Mouse (Mus musculus): Measurements from ENCODE around the gene Traf7.

Traf7 gene

DNA sequence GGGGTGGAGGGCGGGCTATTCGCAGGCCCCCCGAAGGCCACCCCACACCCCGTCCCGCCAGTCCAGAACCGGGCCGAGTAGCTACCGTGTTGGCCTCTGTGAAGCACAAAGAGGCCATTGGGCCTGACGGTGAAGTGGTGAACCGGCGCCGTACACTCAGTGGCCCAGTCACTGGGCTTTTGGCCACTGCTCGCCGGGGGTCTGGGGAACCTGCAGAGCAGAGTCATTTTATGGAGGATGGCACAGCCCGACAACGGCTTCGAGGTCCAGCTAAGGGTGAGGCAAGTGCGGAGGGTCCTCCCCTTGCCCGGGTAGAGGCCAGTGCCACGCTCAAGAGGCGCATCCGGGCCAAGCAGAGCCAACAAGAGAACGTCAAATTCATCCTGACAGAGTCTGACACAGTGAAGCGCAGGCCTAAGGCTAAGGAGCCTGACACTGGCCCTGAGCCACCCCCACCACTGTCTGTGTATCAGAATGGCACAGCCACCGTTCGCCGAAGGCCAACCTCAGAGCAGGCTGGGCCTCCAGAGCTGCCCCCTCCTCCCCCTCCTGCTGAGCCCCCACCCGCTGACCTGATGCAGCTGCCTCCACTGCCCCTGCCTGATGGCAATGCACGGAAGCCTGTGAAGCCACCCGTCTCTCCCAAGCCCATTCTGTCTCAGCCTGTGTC lies 22.3 kb downstream of the Traf7 start:
- DNase-seq: no peak

DNA sequence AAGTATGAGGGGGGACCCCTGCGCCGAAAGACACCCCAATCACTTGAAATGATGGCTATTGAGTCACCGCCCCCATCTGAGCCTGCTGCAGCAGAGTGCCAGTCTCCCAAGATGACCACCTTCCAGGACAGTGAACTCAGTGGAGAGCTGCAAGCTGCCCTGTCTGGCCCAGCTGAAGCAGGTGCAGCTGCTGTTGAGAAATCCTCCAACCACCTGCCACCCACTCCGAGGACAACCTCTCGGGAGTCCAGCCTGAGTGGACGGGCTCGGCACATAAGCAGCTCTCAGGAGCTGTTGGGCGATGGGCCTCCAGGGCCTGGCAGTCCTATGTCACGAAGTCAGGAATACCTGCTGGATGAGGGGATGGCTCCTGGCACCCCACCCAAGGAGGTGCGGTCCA lies 23.7 kb downstream of the Traf7 start:
- no peak for DNase-seq

DNA sequence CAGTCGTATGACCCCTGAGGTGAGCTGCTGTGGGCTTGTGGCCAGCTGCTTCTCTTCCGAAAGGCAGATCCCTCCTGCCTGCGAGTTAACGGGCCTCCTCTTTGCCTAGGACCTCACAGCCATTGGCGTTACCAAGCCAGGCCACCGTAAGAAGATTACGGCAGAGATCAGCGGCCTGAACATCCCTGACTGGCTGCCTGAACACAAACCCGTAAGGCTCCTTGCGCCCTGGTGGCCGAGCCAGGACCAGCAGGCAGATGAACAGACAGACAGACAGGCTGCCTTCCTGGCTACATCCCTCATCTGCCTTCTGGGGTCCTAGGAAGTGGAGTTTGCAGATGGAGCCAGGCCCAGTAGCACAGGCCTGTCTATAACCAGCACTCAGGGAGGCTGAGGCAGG lies 25.5 kb downstream of the Traf7 start:
- DNase-seq: peak; percentile 47

DNA sequence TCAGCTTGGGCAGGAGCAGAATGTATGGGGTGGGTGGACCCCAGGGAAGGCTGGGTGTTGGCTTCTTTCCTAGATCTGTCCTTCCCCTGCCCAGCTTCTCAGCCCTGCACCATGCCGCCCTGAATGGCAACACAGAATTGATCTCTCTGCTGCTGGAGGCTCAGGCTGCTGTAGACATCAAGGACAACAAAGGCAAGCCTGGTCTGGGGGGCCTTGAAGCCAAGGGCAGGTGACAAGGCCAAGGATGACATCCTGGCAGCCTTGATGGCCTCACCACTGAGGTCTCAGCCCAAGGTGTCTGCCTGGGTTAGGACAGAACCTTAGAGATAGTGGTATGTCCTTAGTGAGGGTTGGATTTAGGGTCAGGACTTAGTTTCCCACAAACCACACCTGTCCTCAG lies 31.7 kb downstream of the Traf7 start:
- DNase-seq: no peak

DNA sequence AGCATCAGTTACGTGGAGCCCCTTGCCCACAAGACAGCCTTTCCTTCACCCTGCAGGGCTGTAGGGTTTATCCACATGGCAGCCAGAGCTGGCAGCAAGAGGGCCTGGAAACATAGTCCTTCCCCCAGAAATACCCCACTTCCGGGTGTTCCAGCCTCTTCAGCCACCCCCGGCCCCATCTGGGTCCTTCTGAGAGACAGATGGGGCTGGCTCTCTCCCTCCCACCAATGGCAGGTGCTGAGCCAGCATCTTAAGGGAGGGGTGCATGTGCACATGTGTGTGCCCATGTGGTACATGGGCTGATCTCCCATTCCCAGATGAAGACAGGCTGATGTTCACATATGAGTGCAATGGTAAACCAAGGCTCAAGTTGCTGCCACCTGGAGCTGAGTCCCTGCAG lies 32.3 kb downstream of the Traf7 start:
- no peak for DNase-seq

DNA sequence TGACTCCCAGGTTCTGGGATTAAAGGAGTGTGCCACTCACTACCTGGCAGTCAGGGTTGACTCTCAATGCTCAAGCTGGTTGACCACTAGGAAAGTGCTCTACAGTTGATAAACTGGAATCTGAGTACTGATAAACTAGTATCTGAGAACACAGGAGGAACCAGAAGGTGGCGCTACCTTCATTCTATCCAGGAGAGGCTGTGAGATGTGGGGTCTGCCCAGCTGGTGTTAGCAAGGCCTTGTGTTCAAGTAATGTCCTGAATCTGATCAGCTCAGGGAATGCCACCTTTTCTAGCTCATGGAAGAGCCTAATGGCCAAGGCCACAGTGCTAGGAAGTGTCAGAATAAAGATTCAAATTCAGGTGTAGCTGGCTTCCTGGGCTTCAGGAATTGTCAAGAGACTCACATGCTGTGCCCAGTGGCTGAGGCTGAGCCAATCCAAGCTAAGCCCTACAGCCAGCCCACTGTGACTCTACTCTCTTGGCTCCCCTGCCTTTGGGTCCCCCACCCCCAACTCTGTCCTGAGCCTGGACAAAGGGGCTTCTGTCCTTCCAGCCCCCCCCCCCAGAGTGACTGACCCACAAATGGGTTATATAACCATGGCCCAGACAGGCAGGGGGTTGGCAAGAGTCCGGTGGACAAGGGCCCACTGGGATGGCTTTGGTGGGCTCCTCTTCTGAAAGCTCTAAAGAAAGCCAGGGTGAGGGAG lies 33.0 kb downstream of the Traf7 start:
- DNase-seq: peak; percentile 74

DNA sequence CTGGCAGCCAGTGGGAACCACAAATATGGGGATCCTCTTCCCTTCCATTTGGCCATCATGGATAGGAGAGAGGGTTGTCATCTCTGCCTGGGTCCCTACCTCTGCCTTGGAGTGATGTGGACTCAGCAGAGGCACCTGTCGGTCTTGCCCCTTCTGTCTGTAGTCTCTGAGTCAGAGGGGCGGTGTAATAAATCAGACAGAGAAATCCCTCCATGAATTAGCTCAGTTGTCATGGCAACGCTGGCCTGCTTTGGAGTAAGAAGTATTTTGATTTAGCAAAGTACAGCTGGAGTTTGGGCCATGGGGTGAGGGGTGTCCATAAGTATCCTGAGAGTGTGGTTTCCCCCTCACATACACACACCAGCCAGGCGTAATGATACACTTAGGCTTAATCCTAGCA lies 37.3 kb downstream of the Traf7 start:
- DNase-seq: no peak

DNA sequence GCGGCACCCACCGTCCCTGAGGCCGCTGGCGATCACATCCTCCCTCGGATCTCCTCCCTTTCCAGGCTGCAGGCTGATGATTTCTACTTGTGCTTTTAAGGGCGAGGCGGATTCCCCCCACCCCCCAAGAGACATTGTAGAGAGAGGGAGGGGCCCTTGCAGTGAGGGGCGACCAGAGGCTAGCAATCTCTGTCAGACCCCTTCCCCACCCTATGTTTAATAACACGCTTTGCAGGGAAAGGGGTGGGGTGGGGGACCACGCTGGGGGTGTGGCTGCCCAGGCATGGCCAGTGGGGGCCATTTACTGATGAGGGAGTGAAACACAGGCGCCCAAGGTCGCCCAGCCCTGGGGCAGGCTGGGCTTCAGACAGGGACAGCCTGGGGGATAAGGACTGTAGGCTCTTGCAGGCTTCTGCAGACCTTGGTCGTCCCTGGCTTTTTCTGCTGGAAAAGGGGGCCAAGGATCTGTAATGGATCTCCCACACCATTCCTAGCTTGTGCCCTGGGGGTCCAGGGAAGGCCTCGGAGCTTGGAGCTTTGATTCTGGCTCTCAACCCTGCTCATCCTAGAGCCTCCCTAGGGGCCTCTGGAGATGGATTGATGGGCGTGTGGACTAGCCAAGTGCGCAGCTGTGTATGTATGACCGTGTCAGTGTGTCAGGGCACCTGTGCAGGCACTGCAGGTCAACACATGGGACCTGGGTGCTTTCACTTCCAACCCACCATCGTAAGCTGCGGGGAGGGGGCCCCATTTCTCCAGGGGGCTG lies 38.3 kb downstream of the Traf7 start:
- no peak for DNase-seq

DNA sequence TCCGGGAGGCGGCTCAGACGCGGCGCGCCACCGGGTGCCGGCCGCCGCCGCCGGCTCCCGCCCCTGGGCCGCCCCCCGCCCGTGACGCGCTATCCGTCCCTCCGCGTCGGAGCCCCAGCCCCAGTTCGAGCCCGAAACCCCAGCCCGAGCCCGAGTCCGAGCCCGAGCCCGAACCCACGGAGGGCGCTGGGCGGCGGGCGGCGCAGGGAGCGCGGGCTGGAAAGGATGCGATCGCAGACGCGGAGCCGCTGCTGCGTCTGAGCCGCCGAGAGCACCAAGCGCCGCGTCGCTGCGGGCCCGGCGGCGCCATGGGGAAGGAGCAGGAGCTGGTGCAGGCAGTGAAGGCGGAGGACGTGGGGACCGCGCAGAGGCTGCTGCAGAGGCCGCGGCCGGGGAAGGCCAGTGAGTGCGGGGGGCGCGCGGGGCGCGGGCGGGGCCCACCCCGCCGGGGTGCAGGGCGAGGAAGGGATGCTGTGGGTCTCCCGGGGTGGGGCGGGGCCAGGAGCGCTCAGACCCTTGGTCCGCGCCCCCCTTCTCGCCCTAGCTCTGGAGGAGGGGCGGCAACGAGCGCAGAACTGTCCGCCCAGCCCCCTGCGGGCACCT lies 39.0 kb downstream of the Traf7 start:
- peak; percentile 60 for DNase-seq

DNA sequence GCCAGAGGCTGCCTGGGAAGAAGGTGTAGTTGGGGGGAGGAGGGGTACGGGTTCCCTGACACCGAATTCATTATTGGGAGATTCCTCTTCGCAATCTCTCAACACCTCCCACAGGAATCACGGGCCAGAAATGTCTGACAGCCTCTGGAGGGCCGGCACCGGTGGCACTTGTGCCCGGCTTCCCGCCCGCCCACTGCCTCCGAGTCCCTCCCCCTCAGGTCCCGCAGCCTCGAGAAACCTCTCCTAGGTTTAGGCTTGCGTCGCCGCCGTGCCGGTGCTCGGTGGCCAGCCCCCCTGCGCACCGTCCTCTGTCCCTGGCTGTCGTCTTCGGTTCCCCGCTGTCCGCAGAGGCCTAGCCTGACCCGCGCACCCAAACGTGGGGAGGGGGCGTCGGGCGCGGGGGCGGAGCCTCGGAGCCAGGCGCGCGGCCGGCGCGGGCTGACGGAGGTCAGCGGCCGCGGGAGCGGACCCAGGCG lies 39.5 kb downstream of the Traf7 start, which contains the start of gene Caskin1:
Caskin1 (plus strand) TSS at position 416 of the 476 bp plus-strand sequence.
- peak; percentile 31 for DNase-seq

DNA sequence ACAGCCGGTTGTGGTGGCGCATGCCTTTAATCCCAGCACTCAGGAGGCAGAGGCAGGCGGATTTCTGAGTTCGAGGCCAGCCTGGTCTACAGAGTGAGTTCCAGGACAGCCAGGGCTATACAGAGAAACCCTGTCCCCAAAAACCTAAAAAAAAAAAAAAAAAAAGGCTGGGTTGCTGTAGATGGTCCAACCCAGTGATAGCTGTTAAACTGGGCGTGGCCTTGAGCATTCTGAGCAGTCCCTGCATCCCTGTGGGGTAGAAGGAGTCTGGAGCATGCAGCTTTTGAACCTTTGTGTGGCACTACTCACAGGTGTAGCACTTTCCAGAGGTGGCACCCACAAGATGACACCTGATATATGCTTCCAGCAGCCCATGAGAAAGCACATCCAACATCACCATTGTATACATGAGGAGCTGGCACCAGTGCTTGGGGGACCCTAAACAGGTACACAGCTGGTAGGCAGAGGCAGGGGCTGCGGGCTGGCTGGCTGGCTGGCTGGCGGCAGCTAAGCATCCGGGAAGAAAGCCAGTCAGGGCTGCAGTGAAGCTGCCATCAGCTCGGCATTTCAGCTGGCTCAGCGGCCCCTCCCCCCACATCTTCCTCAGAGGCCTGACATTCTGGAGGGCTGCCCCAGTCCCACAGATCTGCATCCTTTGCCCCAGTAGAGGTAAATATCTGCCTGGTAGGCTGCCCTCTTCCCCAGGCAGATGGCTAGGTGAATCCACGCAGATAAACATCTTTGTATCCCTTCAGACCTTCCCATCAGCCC lies 42.5 kb downstream of the Traf7 start:
- peak; percentile 74 for DNase-seq

DNA sequence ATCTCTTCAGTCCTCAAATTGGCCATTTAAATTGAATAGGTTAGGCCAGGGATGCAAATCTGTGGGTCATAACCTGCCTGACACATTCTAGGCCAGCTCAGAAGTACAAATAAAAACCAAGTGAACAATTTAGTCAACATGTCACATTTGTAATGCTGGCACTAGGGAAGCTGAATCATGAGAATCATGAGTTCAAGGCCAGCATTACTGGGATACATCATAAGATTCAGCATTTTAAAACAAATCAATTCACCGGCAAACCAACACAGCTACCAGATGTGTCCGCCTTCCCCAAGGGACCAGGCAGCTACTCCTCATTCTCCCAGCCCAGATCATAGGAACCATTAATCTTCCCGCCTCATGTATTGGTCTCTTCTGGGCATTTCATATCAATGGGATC lies 44.2 kb downstream of the Traf7 start:
- DNase-seq: no peak

DNA sequence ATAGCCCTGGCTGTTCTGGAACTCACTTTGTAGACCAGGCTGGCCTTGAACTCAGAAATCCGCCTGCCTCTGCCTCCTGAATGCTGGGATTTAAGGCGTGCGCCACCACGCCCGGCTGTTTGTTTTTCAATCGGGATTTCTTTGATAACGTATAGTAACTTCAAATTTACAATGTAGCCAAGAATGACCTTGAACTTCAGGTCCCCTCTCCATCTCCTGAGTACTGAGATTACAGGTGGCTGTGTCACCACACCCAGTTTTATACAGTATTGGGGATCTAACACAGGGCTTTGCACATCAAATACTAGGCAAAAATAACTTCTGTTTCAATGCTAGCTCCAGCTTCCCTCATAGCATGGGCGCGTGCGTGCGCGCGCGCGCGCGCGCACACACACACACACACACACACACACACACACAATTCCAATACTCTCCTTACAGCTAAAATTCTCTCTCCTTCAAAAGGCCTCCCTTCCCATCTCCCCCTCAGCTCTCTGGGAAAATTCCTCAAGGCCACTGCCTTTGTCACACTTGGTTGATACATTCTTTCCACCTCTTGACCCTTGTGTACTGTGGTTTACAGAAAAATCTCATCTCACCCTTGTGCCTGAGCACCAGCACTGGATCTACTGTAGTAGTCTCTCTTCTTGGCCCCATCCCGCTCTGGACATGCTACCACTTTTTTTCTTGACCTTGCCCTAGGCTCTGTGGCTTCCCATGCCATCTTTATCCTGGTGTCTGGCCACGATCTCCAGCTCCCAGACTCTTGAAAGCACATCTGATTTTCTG lies 46.5 kb downstream of the Traf7 start:
- DNase-seq: no peak

DNA sequence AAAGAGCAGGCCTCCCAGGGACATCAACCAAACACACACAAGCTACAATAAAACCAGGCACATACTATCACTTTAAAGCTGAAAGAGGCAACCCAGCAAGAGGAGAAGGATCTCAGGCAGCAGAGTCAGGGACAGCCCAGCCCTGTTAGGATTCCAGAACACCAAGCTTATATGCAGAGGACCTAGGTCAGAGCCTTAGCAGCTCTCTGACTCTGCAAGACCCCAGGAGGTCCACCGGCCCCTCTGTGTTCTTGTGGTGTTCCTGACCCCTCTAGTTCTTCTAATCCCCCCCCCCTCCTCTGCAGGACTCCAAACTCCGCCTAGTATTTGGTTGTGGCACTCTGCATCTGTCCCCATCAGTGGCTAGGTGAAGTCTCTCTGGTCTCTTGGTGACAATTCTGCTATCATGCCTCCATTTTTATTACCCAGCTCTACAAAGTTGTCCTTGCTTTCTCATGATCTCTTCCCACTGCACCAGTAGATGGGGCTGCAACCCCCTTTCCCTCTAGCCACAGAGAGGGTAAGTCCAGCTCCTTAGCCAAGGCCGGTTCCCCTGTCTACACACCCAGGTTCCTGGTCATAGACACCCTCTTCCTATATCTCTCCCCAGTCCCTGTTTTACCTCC lies 47.4 kb downstream of the Traf7 start:
- DNase-seq: no peak

DNA sequence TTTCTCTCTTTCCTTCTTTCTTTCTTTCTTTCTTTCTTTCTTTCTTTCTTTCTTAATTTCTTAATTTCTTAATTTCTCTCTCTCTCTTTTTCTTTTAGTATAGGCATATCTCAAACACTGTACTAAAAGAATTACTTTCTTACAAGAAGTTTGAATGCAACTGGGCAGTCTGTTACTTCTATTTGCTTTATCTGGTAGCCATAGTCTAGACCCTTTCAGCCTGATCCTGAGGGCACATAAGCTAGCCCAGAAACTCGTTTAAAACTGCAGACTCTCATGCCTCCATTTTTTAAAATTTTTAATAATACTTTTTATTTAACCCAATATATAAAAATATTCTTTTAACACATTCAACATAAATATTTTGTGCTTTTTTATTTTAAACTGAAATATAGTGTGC lies 48.3 kb downstream of the Traf7 start:
- DNase-seq: no peak

DNA sequence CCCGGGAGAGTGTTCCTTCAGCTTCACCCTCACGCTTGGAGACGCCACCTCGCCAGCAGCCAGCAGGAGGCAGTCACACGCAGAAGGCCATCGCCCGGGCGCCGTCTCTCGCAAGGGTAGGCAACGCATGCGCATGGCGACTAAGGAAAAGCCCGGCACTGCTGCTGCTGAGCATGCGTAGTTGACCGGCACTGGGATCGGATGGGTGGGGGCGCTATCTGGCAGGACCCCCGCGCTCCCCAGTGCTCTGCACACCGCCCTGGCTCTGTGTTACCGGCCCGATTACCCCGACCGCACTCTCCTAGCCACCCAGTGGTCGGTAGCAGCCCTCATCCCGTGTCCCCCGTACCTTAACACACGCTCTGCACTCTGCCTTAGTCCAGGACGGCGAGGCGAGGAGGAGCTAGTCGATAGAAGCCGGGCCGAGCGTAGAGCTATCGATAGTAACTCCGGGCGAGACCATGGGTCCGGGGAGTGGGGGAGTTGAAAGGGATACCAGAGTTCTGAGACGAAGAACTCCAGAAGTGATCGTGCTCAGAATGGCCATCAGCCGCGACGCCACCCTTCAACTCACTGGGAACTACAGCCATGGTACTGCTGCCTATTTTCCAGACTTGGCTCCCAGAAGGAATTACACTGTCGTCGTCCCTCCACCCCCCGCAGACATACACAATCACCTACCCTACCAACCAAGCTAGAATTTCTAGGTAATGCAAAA lies 48.9 kb downstream of the Traf7 start, which contains the start of gene Mlst8:
Mlst8 (minus strand) TSS at position 416 of the 718 bp plus-strand sequence.
- peak; percentile 99 for DNase-seq

DNA sequence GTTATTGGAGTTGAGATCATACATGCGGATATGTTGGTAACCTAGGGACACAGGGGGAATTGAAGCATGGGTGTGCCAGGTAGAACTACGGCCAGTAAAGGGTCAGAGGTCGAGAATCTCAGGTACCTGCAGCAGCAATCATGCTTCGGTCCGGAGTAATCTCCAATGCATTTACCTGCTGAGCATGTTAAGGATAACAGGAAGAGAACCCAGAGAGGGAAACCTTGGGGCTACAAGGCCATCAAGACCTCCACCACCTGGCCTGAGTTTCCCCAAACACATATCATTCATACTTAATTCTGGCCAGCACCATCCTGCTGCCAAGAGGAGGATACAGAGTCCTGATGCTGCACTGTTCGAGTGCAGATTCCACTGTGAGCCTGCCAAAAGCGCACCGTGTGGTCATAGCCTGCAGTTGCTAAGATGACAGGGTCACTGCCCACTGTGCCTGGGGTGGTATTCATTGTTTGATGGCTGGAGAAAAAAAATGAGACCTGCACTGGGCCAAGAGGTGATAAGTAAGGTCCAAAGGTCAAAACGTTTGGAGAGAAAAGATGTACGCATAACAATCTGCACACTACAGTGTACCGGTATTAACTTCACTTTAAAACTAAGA lies 49.6 kb downstream of the Traf7 start:
- peak; percentile 37 for DNase-seq

DNA sequence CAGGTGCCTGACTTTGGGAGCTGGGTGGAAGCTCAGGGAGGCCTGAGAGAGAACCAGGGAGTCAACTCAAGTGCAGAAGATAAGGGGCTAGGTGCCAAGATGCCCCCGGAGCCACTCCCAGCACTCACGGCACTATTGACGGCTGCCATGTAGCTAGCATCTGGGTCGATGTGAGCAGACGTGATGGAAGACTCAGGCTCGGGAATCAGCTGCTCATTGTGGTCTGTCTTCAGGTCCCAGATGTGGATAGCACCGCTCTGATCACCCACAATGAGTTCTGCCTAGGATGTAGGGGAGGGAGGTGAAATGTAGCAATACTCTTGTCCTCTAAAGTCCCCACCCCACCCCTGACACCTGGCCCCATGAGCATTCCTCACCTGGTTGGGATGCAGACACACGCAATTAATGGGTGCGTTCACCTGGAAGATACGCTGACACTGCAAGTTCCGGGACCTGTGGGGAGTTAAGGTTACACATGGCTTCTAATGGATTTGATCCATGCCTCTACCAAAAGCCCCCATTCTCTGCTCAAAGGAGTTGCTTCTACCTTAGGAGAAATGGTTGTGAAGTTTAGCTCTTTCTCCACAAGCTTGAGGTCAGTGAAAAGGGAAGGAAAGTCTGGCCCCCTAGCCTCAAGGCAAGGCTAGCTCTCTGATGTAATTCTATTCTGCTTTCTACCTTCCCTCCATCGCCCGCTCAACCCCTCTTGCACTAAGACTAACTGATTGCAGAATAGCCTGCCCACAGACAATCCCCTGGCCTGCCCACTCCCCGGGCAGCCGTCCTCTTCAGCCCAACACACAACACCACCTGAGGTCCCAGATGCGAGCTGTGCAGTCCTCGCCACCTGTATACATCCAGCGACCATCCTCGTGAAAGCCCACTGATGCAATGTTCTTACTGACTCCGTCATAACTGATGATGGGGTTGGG lies 50.4 kb downstream of the Traf7 start:
- DNase-seq: no peak
